Mouse (Mus musculus) embryo, embryonic 9.5 days (tissue): ENCODE measurements around the gene Arhgef25.
A peak's percentile ranks its signal among the peaks of the same experiment; 100 is the strongest.
"Not testable (repeated sequence)": the region's sequence is repeated elsewhere in the genome, so short reads cannot be mapped to it uniquely, and the experiment has no call there.

ENCODE experiments used
- DNase-seq: peaks from one replicate; pipeline ENCODE4 v3.0.0-alpha.2; 2017; ENCODE audit errors: extremely low spot score

Gene Arhgef25

GRCm38 (mm10) chr10:127165654-127166403 lies 24.1 kb downstream of the Arhgef25 start:
- DNase-seq = peak; percentile 64

GRCm38 (mm10) chr10:127165354-127165653 lies 24.6 kb downstream of the Arhgef25 start:
- peak; percentile 65 for DNase-seq

- DNase-seq = peak; percentile 87
Measured at GRCm38 (mm10) chr10:127164631-127165353, 25.1 kb downstream of the Arhgef25 start, which contains the start of gene B4galnt1. TSS of gene B4galnt1 (plus strand) at chr10:127165225.

DNA sequence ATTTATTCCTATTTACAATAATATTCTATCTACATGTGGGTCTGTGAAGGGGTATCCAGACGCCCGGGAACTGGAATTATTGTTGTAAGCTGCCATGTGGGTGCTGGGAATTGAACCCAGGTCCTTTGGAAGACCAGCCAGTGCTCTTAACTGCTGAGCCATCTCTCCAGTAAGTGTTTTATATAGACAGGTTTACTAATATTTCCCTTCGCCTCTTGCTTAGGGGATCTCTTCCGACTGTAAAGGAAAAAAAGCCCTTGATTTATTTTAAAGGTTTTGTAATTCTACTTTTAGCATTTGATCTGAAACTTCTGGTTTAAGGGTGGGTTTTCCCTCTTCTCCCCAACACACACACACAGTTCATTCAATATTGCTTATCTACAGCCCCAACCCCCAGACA lies 25.7 kb downstream of the Arhgef25 start:
- DNase-seq = no peak

- not testable (repeated sequence) for DNase-seq
Measured at GRCm38 (mm10) chr10:127162771-127163261, 27.1 kb downstream of the Arhgef25 start.

DNA sequence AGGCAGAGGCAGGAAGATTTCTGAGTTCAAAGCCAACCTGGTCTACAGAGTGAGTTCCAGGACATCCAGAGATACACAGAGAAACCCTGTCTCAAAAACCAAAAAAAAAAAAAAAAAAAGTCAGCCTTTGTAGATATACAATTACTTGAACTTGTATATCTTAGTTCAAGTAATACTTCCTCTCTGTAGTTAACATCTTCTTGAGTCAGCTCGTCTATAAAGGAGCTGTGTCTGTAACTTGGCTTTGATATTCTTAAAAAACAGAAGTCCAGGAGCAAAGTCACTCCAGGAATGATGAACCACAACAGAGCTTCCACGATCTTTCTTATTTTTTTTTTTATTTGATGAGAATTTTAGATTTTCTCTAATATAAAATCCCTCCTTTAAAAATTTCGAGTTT lies 29.2 kb downstream of the Arhgef25 start:
- DNase-seq = no peak

- no peak for DNase-seq
Measured at GRCm38 (mm10) chr10:127160081-127160480, 29.8 kb downstream of the Arhgef25 start.

DNA sequence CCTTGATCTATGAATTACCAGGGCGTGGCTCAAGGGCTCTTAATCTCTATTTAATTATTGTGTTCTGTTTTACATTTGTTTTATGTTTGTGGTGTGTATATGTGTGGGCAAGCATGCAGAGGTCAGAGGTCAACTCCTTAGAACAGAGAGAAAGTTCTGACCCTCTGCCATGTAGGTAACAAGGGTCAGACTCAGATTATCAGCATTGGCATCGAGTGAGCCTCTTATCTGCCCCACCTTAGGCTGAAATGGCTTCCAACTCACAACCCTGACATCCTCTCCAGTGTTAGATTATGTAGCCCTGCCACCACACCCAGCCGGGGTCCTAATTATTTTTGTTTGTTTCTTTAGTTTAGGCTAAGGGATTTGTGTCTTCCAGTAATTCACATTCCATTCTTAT lies 31.4 kb downstream of the Arhgef25 start:
- no peak for DNase-seq

- DNase-seq = no peak
Measured at GRCm38 (mm10) chr10:127156511-127156910, 33.4 kb downstream of the Arhgef25 start.

- no peak for DNase-seq
Measured at GRCm38 (mm10) chr10:127156089-127156488, 33.8 kb downstream of the Arhgef25 start.

- DNase-seq = no peak
Measured at GRCm38 (mm10) chr10:127154652-127155051, 35.2 kb downstream of the Arhgef25 start.

- no peak for DNase-seq
Measured at GRCm38 (mm10) chr10:127154241-127154640, 35.6 kb downstream of the Arhgef25 start.

GRCm38 (mm10) chr10:127153323-127153722 lies 36.6 kb downstream of the Arhgef25 start:
- no peak for DNase-seq

DNA sequence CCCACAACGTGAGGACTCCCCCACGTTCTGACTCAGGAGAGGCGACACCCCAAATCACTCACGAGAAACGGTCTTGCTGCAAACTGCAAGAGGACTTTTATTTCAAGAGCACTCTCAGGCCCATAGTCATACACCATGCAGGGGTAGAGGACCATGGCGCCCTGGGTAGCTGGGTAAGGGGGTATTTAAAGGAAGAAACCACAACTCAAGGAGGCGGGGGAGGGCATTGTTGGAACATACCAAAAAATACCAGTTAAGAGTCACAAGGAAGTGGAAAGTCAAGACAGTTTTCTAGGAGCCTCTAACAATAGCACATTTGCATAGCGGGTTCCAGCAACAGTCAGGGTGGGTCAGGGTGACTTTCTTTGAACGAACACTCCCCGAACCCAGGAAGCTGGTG lies 37.3 kb downstream of the Arhgef25 start:
- not testable (repeated sequence) for DNase-seq

- DNase-seq = not testable (repeated sequence)
Measured at GRCm38 (mm10) chr10:127151233-127151632, 38.6 kb downstream of the Arhgef25 start.

GRCm38 (mm10) chr10:127150471-127150872 lies 39.4 kb downstream of the Arhgef25 start:
- DNase-seq = no peak

- DNase-seq = no peak
Measured at GRCm38 (mm10) chr10:127147135-127147534, 42.7 kb downstream of the Arhgef25 start.

DNA sequence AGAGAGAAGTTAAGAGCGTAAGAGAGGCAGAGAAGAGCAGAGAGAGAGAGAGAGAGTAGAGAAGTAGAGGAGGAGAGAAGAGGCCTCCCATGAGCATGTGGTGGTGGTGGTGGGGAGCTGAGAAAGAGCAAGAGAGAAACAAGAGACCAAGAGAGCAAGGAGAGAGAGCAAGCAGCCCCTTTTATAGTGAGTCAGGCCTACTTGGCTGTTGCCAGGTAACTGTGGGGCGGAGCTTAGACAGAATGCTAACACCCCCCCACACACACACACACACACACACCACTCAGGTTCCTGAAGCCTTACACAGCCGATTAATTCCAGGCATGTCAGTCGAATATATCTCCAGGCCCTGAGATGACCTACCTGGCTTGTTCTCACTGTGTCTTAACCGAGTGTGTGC lies 44.6 kb downstream of the Arhgef25 start:
- DNase-seq = no peak

GRCm38 (mm10) chr10:127144536-127144935 lies 45.3 kb downstream of the Arhgef25 start:
- no peak for DNase-seq

DNA sequence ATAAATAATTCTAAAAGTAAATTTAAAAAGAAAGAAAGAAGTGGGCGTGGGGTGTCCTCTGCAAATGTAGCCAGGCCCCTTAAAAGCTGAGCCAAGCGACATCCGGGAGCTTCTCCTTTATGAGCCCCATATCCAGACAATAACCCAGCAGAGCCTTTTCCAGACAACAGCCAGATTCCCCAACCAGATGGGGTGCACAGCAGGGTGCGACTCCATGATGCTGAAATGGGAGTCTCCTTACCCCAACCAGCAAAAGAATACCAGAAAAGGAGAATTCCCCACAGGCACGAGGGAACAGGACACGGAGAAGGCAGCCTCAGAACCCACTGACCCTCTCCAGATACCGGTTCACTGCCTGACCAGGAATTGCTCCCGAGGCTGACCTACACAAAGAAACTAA lies 46.7 kb downstream of the Arhgef25 start:
- no peak for DNase-seq

DNA sequence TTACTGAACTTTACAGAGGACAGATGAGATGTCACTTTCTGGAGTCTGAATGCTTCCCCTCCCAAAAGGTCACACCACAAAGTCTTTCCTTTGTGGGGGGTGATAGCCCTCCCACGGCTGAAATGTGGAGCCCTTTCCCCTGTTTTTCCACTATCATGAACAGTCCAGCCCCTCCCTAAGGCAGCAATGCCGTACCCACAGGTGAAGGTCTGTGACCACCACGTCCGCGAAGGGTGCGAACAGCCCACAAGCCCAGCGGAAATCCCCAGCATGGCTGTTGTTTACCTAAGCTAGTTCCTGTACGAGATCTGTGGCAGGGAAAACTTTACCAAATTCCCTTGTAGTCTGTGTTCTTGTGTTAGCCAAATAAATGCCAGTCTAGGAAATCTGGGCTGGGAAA lies 48.4 kb downstream of the Arhgef25 start:
- DNase-seq = no peak

DNA sequence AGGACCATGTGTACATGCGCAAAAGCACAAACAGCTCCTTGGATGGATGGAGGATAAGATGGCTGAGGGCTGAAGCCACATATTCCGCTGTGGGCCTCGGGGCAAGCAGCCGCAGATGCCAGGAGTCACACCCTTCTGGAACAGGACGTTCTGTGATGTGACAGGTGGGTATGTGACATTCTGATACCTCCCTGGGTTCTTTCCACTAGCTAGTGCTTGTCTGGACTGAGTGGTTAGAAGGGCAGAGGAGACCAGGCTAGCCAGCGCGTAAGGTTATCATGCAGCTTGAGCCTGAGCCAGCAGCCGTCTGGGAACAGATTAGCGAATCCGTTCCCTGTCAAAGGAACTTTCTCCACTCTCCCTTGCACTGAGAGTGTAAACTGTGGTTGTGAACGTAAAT lies 48.9 kb downstream of the Arhgef25 start:
- DNase-seq = no peak
